Mouse (Mus musculus): ENCODE data around the gene Gm853. TPM values are rescaled to one million over a fixed set of nuclear protein-coding genes. Genes with fewer than 3 reads are reported as not detected.

Gm853 gene
- not detected in 2 replicates for polyA plus RNA-seq (2011; ENCODE audit: insufficient read length, low read depth, missing spikeins)

GRCm38 (mm10) chr4:130222179-130222578 lies at the start of gene Gm853:
Gene Gm853, minus strand, starts transcription at chr4:130222401.
- Histone ChIP-seq H3K27ac (ENCODE audit: insufficient read depth, low read length) (no peak within 1 kb of the TSS), H3K4me3 (ENCODE audit: insufficient read depth, low read length) (no peak within 1 kb of the TSS), H3K4me1 (ENCODE audit: control insufficient read depth, insufficient read depth, low read length) (no peaks in the 10 kb centered on the region)
- no peak for TF ChIP-seq POLR2A (IDR thresholded peaks at IDR 0.05; ENCODE audit: low read depth, low read length)
- no peak for TF ChIP-seq CTCF (IDR thresholded peaks at IDR 0.05; ENCODE audit: borderline replicate concordance, insufficient read depth, low read length)

DNA sequence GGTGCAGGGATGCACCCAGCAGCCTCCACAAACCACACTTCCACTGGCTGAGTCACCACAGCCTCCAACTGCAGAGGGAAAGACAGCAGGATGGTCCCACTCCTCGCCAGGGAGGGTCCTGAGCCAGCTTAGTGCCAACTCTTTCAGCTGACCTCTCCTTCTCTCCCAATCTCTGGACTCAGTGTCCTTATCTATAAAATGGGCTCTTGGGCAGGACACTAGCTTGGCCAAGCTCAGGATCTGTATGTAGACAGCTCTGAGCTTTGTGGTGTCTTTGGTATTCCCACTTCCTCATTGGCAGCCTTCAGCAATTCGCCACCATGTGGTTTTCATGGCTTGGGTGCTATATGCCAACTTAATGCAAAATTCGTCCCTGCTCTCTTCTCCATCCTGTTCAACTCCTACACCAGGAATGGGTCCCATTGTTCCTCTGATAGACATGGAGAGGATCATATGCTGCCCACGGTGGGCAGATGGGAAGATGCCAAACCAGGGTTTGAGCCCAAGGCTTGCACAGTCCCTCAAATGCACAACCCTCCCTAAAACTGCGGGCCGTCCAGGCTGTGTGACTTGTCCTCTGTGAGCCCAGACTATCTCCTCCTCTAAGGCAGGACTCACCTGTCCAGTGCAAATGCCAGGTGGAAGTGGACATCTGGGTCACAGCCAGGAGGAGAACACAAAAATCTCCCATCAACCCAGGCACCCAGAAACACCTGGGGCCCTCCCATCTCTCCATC lies 48.6 kb upstream of the Gm853 start:
- Histone ChIP-seq H3K27ac (ENCODE audit: insufficient read depth, low read length) (no peak overlapping the region), H3K4me1 (ENCODE audit: control insufficient read depth, insufficient read depth, low read length) (peaks cover 5% of the 10 kb centered on the region; the same call in 1 of the 2 replicates), H3K4me3 (ENCODE audit: insufficient read depth, low read length) (no peak overlapping the region)
- no peak for TF ChIP-seq POLR2A (IDR thresholded peaks at IDR 0.05; ENCODE audit: low read depth, low read length)
- no peak for TF ChIP-seq CTCF (IDR thresholded peaks at IDR 0.05; ENCODE audit: borderline replicate concordance, insufficient read depth, low read length)

DNA sequence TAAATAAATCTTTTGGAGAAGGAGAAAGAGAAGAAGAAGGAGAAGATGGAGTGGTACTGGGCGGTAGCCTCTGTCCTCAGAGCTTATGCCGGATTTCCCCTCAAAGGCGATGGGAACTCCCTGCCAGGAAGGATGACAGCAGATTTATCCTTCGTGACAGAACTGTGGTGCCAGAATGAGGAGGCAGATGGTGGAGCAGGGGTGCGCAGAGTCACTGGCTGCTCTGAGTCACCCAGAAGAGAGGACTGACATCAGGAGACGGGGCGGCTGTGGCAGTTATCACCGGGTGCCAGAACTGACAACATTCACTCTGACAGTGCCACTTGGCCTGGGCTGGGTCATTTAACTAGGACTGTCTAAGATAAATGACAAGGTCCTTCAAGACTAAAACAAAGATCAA lies 47.9 kb upstream of the Gm853 start:
- Histone ChIP-seq H3K4me1 (ENCODE audit: control insufficient read depth, insufficient read depth, low read length) (peaks cover 5% of the 10 kb centered on the region; the same call in 1 of the 2 replicates), H3K27ac (ENCODE audit: insufficient read depth, low read length) (no peak overlapping the region)
- no peak for TF ChIP-seq POLR2A (IDR thresholded peaks at IDR 0.05; ENCODE audit: low read depth, low read length)
- TF ChIP-seq CTCF (IDR thresholded peaks at IDR 0.05; ENCODE audit: borderline replicate concordance, insufficient read depth, low read length): no peak

DNA sequence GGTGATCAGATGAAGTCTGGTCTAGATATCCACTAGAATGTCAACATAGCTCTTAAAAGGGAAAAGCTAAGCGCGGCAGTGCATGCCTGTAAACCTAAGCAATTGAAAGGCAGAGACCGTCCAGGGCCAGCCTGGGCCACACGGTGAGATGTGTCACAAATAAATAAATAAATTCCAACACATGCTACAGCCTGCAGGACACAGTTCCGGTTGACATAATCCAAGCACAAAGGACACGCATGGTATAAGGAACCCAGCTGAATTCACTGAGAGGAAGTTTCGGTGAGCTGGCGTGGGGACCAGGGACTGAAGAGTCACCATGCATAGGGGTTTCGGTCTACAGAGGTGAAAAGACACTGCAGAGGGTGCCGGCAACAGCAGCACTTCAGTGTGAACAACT lies 46.5 kb upstream of the Gm853 start:
- no peak overlapping the region for H3K27ac ChIP-seq (ENCODE audit: insufficient read depth, low read length)
- TF ChIP-seq POLR2A (IDR thresholded peaks at IDR 0.05; ENCODE audit: low read depth, low read length) (no peak), CTCF (IDR thresholded peaks at IDR 0.05; ENCODE audit: borderline replicate concordance, insufficient read depth, low read length) (no peak)
- peaks cover 5% of the 10 kb centered on the region; the same call in 1 of the 2 replicates for H3K4me1 ChIP-seq (ENCODE audit: control insufficient read depth, insufficient read depth, low read length)
- no peak overlapping the region for H3K4me3 ChIP-seq (ENCODE audit: insufficient read depth, low read length)

More for the DNA sequence above, 47.9 kb upstream of the Gm853 start:
- H3K4me3 ChIP-seq (ENCODE audit: insufficient read depth, low read length): no peak overlapping the region

- Histone ChIP-seq H3K4me3 (ENCODE audit: insufficient read depth, low read length) (no peak overlapping the region), H3K4me1 (ENCODE audit: control insufficient read depth, insufficient read depth, low read length) (no peaks in the 10 kb centered on the region), H3K27ac (ENCODE audit: insufficient read depth, low read length) (no peak overlapping the region)
- TF ChIP-seq CTCF (IDR thresholded peaks at IDR 0.05; ENCODE audit: borderline replicate concordance, insufficient read depth, low read length) (no peak), POLR2A (IDR thresholded peaks at IDR 0.05; ENCODE audit: low read depth, low read length) (no peak)
These were observed 44.9 kb upstream of the Gm853 start for GRCm38 (mm10) chr4:130267069-130267468.

GRCm38 (mm10) chr4:130266601-130267000 lies 44.4 kb upstream of the Gm853 start:
- TF ChIP-seq POLR2A (IDR thresholded peaks at IDR 0.05; ENCODE audit: low read depth, low read length): no peak
- no peak for TF ChIP-seq CTCF (IDR thresholded peaks at IDR 0.05; ENCODE audit: borderline replicate concordance, insufficient read depth, low read length)
- no peaks in the 10 kb centered on the region for H3K4me1 ChIP-seq (ENCODE audit: control insufficient read depth, insufficient read depth, low read length)
- H3K27ac ChIP-seq (ENCODE audit: insufficient read depth, low read length): no peak overlapping the region
- H3K4me3 ChIP-seq (ENCODE audit: insufficient read depth, low read length): no peak overlapping the region

DNA sequence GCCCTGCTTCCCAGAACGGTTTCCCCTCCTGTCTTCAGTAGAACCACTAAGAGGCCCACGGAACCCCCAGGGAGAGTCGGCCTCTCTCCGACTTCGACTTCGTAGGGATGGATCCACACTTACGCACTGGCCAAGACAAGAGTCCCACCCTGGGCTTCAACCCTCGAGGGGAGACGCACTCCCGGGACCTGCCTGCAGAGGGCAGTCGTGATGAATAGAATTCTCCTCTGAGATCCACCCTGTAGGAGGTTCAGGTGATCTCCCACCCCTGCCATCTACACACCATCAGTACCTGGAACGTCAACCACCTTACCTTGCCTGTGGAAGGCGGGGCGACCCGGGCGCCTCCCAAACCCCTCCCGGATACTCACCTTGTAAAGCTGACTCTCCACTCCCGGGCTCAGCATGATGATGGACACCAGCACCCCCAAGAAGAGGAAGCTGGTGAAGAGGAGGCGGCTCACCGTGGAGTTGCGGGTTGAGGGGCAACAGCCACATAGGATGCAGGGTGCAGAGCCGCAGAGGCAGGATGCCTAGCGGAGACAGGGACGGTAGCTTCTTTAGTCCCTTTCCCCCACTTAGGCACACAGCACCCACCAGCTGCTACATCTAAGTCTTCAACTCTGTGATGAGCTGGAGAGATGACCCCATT lies 42.6 kb upstream of the Gm853 start:
- Histone ChIP-seq H3K27ac (ENCODE audit: insufficient read depth, low read length) (no peak overlapping the region), H3K4me3 (ENCODE audit: insufficient read depth, low read length) (no peak overlapping the region), H3K4me1 (ENCODE audit: control insufficient read depth, insufficient read depth, low read length) (no peaks in the 10 kb centered on the region)
- TF ChIP-seq POLR2A (IDR thresholded peaks at IDR 0.05; ENCODE audit: low read depth, low read length): no peak
- TF ChIP-seq CTCF (IDR thresholded peaks at IDR 0.05; ENCODE audit: borderline replicate concordance, insufficient read depth, low read length): peak; percentile 60

DNA sequence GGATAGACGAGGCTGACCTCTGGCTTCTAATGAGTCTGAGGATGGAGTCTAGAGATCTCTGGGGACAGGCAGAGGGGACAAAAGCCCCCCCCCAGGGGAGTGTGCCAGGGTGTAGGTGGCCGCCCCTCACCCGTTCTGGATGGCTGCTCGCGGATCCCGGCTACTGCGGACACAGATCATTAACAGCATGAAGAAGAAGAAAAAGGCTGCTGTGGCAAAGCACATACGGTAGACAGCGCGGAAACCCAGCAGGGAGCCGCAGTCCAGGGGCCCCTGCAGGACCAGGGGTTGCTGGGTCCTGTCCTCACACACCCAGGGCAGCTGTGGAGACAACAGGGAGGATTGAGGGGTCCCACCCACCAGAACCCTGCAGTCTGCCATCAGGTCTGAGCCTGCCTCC lies 41.9 kb upstream of the Gm853 start:
- H3K27ac ChIP-seq (ENCODE audit: insufficient read depth, low read length): no peak overlapping the region
- no peak overlapping the region for H3K4me3 ChIP-seq (ENCODE audit: insufficient read depth, low read length)
- TF ChIP-seq POLR2A (IDR thresholded peaks at IDR 0.05; ENCODE audit: low read depth, low read length) (no peak), CTCF (IDR thresholded peaks at IDR 0.05; ENCODE audit: borderline replicate concordance, insufficient read depth, low read length) (no peak)
- H3K4me1 ChIP-seq (ENCODE audit: control insufficient read depth, insufficient read depth, low read length): no peaks in the 10 kb centered on the region

GRCm38 (mm10) chr4:130260406-130260805 lies 38.2 kb upstream of the Gm853 start:
- H3K27ac ChIP-seq (ENCODE audit: insufficient read depth, low read length): no peak overlapping the region
- TF ChIP-seq POLR2A (IDR thresholded peaks at IDR 0.05; ENCODE audit: low read depth, low read length) (no peak), CTCF (IDR thresholded peaks at IDR 0.05; ENCODE audit: borderline replicate concordance, insufficient read depth, low read length) (no peak)

More at GRCm38 (mm10) chr4:130260406-130260805, 38.2 kb upstream of the Gm853 start:
- no peaks in the 10 kb centered on the region for H3K4me1 ChIP-seq (ENCODE audit: control insufficient read depth, insufficient read depth, low read length)
- H3K4me3 ChIP-seq (ENCODE audit: insufficient read depth, low read length): no peak overlapping the region
